Comparison of ENCODE assay signal across 8 mouse cellular contexts in the genomic region with DNA sequence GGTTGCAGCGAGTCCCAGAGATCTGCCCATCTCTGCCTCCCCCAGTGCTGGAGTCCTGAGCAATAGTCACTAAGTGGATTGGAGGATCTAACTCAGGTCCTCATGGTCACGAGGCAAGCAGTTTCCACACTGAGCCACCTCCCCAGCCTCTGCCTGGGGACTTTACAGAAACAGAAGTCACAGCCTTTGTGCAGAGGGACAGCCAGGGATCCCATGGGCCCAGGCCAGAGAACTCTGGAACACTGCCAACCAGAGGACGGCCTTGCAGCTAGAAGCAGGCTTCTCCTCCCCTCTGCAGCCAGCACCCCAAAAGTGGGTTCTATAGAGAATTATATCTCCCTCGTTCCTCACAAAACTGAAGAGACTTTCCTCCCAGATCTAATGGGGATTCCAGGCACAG. TPM values are rescaled to one million over a fixed set of nuclear protein-coding genes. Genes with fewer than 3 reads are reported as not detected.
DNase-seq lines count a peak whose midpoint lies in the region; ATAC-seq lines count a peak whose summit lies in the region.

No protein-coding gene starts in this region.

- H3K4me3 ChIP-seq in embryonic facial prominence, embryonic 15.5 days (replicated peaks): no peak overlapping the region
- 0 out of 2 replicates have a peak overlapping the region, but pooled peaks have one; percentile 10 for H3K4me3 ChIP-seq in liver, embryonic 15.5 days (replicated peaks)
- H3K4me3 ChIP-seq in stomach, embryonic 15.5 days (replicated peaks): no peak overlapping the region

- no peaks in the 10 kb centered on the region for H3K36me3 ChIP-seq in embryonic facial prominence, embryonic 15.5 days
- peaks cover 11% of the 10 kb centered on the region; the same call in 1 of the 2 replicates for H3K36me3 ChIP-seq in liver, embryonic 15.5 days (replicated peaks)
- no peaks in the 10 kb centered on the region for H3K36me3 ChIP-seq in stomach, embryonic 15.5 days

- H3K27ac ChIP-seq in embryonic facial prominence, embryonic 15.5 days (replicated peaks): peak overlapping the region; percentile 48
- peak overlapping the region; percentile 99 for H3K27ac ChIP-seq in liver, embryonic 15.5 days (replicated peaks)
- H3K27ac ChIP-seq in stomach, embryonic 15.5 days: peak overlapping the region; percentile 74

- no peak overlapping the region for H3K4me2 ChIP-seq in embryonic facial prominence, embryonic 15.5 days (replicated peaks)
- peak overlapping the region; percentile 96 for H3K4me2 ChIP-seq in liver, embryonic 15.5 days
- H3K4me2 ChIP-seq in stomach, embryonic 15.5 days: 0 out of 2 replicates have a peak overlapping the region, but pooled peaks have one; percentile 90

- whole genome bisulfite sequencing in embryonic facial prominence, embryonic 15.5 days: 51% methylated on average over 4 of the region's 4 CpGs
- 58% methylated on average over 4 of the region's 4 CpGs for WGBS in liver, embryonic 15.5 days (ENCODE audit: insufficient replicate concordance)
- 52% methylated on average over 4 of the region's 4 CpGs for WGBS in stomach, embryonic 15.5 days

- no peaks in the 10 kb centered on the region for H3K9me3 ChIP-seq in embryonic facial prominence, embryonic 15.5 days (replicated peaks)
- no peaks in the 10 kb centered on the region for H3K9me3 ChIP-seq in liver, embryonic 15.5 days (replicated peaks)
- H3K9me3 ChIP-seq in stomach, embryonic 15.5 days: no peaks in the 10 kb centered on the region

- H3K4me1 ChIP-seq in embryonic facial prominence, embryonic 15.5 days: peaks cover 38% of the 10 kb centered on the region
- peaks cover 54% of the 10 kb centered on the region for H3K4me1 ChIP-seq in liver, embryonic 15.5 days (replicated peaks)
- H3K4me1 ChIP-seq in stomach, embryonic 15.5 days: peaks cover 42% of the 10 kb centered on the region

- ATAC-seq in embryonic facial prominence, embryonic 15.5 days (ENCODE audit: insufficient number of reproducible peaks, low FRiP score, low TSS enrichment, low read depth): no peak
- ATAC-seq in liver, embryonic 15.5 days (ENCODE audit: insufficient read depth): no peak
- ATAC-seq in stomach, embryonic 15.5 days (ENCODE audit: insufficient read depth, low FRiP score, low read depth): no peak

- H3K27me3 ChIP-seq in embryonic facial prominence, embryonic 15.5 days: no peaks in the 10 kb centered on the region
- no peaks in the 10 kb centered on the region for H3K27me3 ChIP-seq in liver, embryonic 15.5 days
- no peaks in the 10 kb centered on the region for H3K27me3 ChIP-seq in stomach, embryonic 15.5 days (replicated peaks)

- peak; percentile 52 for DNase-seq in cerebellum, adult 11-12 months
- no peak for DNase-seq in cerebellum, adult 11 months
- DNase-seq in Muller cell, postnatal 12 days (ENCODE audit: inconsistent ontology term): peak; percentile 46
- peak; percentile 80 for DNase-seq in kidney, adult 9 months
- DNase-seq in MN1 (ENCODE audit: low spot score): no peak

- H3K9ac ChIP-seq in embryonic facial prominence, embryonic 15.5 days: no peak overlapping the region
- no peak overlapping the region for H3K9ac ChIP-seq in liver, embryonic 15.5 days
- no peak overlapping the region for H3K9ac ChIP-seq in stomach, embryonic 15.5 days

RNA-seq across cellular contexts. Expression of gene Tst, which starts 3.8 kb away (rescaled TPM):
- polyA plus RNA-seq in embryonic facial prominence, embryonic 15.5 days (2015; fragmentation: Nextera tagmentation; extraction: Ambion mirVana): 49.1 and 68.9 TPM in 2 replicates
- 200 and 245 TPM in 2 replicates for polyA plus RNA-seq in liver, embryonic 15.5 days (2015; fragmentation: Nextera tagmentation; extraction: Ambion mirVana)
- polyA plus RNA-seq in stomach, embryonic 15.5 days (2015; fragmentation: Nextera tagmentation; extraction: Ambion mirVana): 67.4 and 89.8 TPM in 2 replicates

RNA-seq across cellular contexts. Expression of gene Mpst, which starts 4.3 kb away (rescaled TPM):
- polyA plus RNA-seq in embryonic facial prominence, embryonic 15.5 days (2015; fragmentation: Nextera tagmentation; extraction: Ambion mirVana): 2.8 and 4.1 TPM in 2 replicates
- polyA plus RNA-seq in liver, embryonic 15.5 days (2015; fragmentation: Nextera tagmentation; extraction: Ambion mirVana): 5.6 and 5.8 TPM in 2 replicates
- 3.3 and 4.2 TPM in 2 replicates for polyA plus RNA-seq in stomach, embryonic 15.5 days (2015; fragmentation: Nextera tagmentation; extraction: Ambion mirVana)

RNA-seq across cellular contexts. Expression of gene Tex33, which starts 6.2 kb away (rescaled TPM):
- 0.83 TPM in 1 of 2 replicates, not detected in the other for polyA plus RNA-seq in embryonic facial prominence, embryonic 15.5 days (2015; fragmentation: Nextera tagmentation; extraction: Ambion mirVana)
- not detected in 2 replicates for polyA plus RNA-seq in liver, embryonic 15.5 days (2015; fragmentation: Nextera tagmentation; extraction: Ambion mirVana)
- not detected in 2 replicates for polyA plus RNA-seq in stomach, embryonic 15.5 days (2015; fragmentation: Nextera tagmentation; extraction: Ambion mirVana)

RNA-seq across cellular contexts. Expression of gene Kctd17, which starts 26.4 kb away (rescaled TPM):
- polyA plus RNA-seq in embryonic facial prominence, embryonic 15.5 days (2015; fragmentation: Nextera tagmentation; extraction: Ambion mirVana): 59.0 and 62.5 TPM in 2 replicates
- polyA plus RNA-seq in liver, embryonic 15.5 days (2015; fragmentation: Nextera tagmentation; extraction: Ambion mirVana): 4.5 and 4.6 TPM in 2 replicates
- polyA plus RNA-seq in stomach, embryonic 15.5 days (2015; fragmentation: Nextera tagmentation; extraction: Ambion mirVana): 35.4 and 40.6 TPM in 2 replicates

Comparison
In these comparisons a context has a peak if more than half of its experiments do, and no peak if none do; other contexts are left out.
1. DNase-seq: peak in cerebellum, adult 11-12 months (single experiment), Muller cell, postnatal 12 days (single experiment) and kidney, adult 9 months (single experiment); none in cerebellum, adult 11 months (single experiment) and MN1 (single experiment).
2. H3K27ac ChIP-seq: peak in every context shown above with its lines; median percentile 99 in liver, embryonic 15.5 days; 74 in stomach, embryonic 15.5 days; 48 in embryonic facial prominence, embryonic 15.5 days.